Mouse (Mus musculus) olfactory bulb, adult 2 months (tissue): ENCODE results near the gene Samd10. TPM values are rescaled to one million over a fixed set of nuclear protein-coding genes. Genes with fewer than 3 reads are reported as not detected.

Experiments
- H3K27ac ChIP-seq: fragments of 200-500 bp; 2 replicates; pipeline ENCODE4 v1.5.1; 2012; ENCODE audit warnings: low read depth, low read length; ENCODE audit not compliant: insufficient read depth
- H3K4me1 ChIP-seq: fragments of 200-500 bp; 2 replicates; pipeline ENCODE4 v1.6.1; 2012; ENCODE audit warnings: low read length; ENCODE audit not compliant: control insufficient read depth, insufficient read depth
- H3K4me3 ChIP-seq: fragments of 200-500 bp; 2 replicates; pipeline ENCODE4 v1.5.1; 2012; ENCODE audit warnings: mild to moderate bottlenecking, low read depth, low read length, moderate library complexity; ENCODE audit not compliant: insufficient read depth
- CTCF ChIP-seq: fragments of 200-500 bp; IDR thresholded peaks from 2 replicates; pipeline ENCODE4 v1.5.1; 2012; ENCODE audit warnings: low read depth, mild to moderate bottlenecking, low read length, moderate library complexity; ENCODE audit not compliant: insufficient read depth
- POLR2A ChIP-seq: fragments of 200-500 bp; IDR thresholded peaks from 2 replicates; pipeline ENCODE4 v1.6.1; 2012; ENCODE audit warnings: mild to moderate bottlenecking, low read depth, low read length, moderate library complexity; ENCODE audit not compliant: insufficient read depth
- WGBS: fragments of 180-500 bp; shearing (Covaris S2); methylation state at CpG from one replicate; pipeline ENCODE4 v1.1.7; 2018; 5-methylcytosine and 5-hydroxymethylcytosine counted together
- polyA plus RNA-seq: library from polyadenylated mRNA; stranded (reverse); fragments of >200 nt; gene quantifications from 2 replicates; pipeline ENCODE4 v1.2.4, GENCODE M21; 2012; ENCODE audit warnings: low replicate concordance; ENCODE audit not compliant: missing spikeins, insufficient read depth, insufficient read length

Gene Samd10
- not detected in 2 replicates for polyA plus RNA-seq

DNA sequence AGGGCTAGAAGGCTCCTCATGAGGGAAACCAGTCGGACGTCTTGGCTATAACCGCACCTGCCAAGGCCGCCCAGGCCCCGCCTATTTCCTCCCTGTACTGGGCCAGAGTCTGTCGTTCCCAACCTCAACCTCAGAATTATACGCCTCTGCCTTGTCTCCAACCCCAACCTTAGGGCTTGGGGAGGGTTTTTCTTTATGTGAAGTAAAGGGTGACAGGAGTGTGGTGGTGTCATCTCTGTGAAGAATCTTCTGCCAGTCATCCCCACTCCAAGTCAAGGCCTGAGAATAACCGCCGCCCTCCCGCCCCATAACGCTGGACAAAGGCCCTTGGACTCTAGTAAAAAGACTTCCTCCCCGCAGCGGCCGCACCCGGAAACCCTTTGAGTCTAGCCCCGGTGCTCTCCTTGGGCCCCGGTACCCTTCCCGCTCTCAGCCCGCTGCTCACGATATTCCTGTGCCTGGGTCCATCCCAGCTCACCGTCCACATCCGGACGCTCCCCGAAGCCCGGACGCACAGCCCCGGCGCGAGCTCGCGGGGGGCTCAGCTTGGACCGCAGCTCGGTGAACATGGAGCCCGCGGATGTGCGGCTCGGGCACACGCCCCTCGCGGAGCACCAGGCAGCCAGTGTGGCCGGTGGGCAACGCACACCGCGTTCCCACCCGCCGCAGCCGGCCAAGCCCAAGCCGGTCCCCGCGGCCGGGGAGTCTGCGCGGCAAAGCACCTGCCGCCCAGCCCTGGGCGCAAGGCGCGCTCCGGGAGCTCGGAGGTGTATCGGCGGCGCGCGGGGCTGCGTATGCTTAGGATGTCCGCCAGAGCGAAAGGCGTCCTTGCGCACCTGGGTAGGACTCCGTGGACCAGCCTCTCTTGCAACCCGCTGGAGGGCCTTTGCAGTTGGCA, at the start of gene Samd10:
Gene Samd10 (minus strand): TSS at position 759 of the 898 bp plus-strand sequence.
- 2% methylated on average over 71 of the region's 71 CpGs for WGBS
- H3K4me3 ChIP-seq: peak within 1 kb of the TSS; percentile 85
- H3K4me1 ChIP-seq: peaks cover 24% of the 10 kb centered on the region
- TF ChIP-seq CTCF: peak; percentile 26; the same call in 1 of the 2 replicates
- peak; percentile 46; the same call in 1 of the 2 replicates for TF ChIP-seq POLR2A
- peak within 1 kb of the TSS; percentile 72 for H3K27ac ChIP-seq

DNA sequence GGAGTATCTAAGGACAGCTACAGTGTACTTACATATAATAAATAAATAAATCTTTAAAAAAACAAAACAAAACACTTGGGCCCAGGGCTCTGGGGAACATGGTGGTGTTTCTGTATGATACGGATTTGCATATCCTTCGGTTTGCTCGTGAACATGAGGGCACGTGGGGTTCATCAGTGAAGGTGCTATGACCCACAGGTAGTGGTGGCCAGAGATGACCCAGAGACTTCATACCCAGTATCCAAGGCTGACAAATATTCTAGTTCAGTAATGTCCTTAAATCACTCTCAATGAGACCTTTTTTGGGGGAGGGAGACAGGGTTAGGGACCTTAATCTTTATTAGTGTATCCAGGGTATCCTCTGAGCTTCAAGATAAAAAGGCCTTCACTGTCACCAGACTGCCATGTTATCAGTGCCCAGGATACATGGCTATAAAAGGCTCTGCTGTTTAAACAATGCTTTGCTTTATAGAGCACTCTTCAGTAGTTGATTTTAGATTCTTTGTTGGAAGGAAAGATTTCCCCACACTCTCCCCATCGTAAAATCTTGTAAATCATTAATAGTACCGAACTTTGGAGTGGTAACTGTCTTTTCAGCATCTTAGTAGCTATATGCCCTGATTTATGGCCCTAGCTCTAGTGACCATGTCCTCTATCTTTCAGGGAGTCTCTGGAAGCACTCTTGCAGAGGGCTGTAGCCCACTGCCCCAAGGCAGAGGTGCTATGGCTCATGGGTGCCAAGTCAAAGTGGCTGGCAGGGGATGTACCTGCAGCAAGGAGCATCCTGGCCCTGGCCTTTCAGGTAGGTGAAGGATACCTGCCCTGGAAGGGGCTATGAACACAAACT, 47.8 kb upstream of the Samd10 start:
- Histone ChIP-seq H3K4me1 (no peaks in the 10 kb centered on the region), H3K4me3 (no peak overlapping the region), H3K27ac (no peak overlapping the region)
- TF ChIP-seq CTCF (no peak), POLR2A (no peak)
- 96% methylated on average over 6 of the region's 6 CpGs for WGBS

DNA sequence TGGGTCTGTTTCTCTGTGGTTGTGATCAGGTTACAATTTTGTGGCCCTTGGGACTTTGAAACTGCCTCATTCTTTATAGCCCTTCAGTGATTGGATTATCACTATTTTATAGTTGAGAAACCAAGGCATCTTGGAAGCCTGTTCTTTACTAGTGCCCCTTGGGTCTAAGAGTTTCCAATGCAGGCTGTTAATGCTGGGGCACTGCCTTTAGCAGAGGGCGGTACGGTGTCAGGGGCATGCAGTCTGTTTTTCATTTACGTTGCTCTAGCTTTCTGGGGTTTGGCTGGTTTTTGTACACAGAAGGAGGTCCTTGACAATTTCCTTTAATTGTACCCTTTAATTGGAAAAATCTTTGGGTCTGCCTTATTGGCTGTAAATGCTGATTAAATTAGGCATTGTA, 46.7 kb upstream of the Samd10 start:
- Histone ChIP-seq H3K27ac (no peak overlapping the region), H3K4me3 (no peak overlapping the region), H3K4me1 (no peaks in the 10 kb centered on the region)
- 35% methylated on average over 3 of the region's 3 CpGs for WGBS
- no peak for TF ChIP-seq CTCF

DNA sequence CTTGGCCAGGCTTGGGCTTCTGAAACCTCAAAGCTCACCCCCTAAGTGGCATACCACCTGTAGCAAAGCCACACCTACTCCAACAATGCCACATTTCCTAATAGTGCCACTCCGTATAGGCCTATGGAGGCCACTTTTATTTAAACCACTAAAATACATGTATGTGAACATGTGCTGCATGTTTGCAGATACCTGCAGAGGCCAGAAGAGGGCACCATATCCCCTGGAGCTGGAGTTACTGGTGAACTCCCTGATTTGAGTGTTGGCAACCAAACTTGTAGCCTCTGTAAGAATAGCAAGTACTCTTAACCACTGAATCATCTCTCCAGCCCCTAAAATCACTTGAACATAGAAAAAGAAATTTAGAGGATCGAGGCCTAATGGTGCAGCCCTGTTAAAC, 45.3 kb upstream of the Samd10 start:
- no peak overlapping the region for H3K27ac ChIP-seq
- TF ChIP-seq POLR2A (no peak), CTCF (no peak)
- no peak overlapping the region for H3K4me3 ChIP-seq
- WGBS: 92% methylated on average over 2 of the region's 2 CpGs
- no peaks in the 10 kb centered on the region for H3K4me1 ChIP-seq

DNA sequence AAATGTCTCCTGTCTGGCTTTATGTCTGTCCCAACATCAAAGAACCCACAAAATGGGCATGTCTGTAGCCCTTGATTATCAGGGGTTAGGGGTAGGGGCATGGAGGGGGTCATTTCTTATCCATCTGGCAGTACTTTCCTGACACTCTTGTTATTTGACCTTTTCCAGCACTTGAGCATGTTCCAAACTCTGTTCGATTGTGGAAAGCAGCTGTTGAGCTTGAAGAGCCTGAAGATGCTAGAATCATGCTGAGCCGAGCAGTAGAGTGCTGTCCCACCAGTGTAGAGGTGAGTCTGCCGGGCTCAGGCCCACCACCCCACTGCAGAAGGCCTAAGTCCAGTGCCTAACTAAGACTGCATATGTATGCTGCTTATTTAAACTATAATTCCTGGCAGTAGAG, 36.9 kb upstream of the Samd10 start:
- H3K4me1 ChIP-seq: no peaks in the 10 kb centered on the region
- TF ChIP-seq POLR2A (no peak), CTCF (no peak)
- 85% methylated on average over 3 of the region's 3 CpGs for whole genome bisulfite sequencing
- no peak overlapping the region for H3K4me3 ChIP-seq
- H3K27ac ChIP-seq: no peak overlapping the region

DNA sequence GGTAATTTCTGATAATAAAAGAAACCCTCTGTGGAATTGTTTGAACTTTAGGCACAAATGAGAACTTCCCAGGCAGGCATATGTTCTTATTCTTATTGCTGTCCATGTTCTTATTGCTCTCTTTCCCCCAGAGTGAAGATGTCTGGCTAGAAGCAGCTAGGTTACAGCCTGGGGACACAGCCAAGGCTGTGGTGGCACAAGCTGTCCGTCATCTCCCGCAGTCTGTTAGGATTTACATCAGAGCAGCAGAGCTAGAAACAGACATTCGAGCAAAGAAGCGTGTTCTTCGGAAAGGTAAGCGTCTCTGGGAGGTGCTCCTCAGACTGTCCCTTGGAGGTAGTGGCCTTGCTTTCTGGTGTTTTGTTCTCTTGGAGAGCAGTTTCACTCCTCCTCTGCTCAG, 33.6 kb upstream of the Samd10 start:
- Histone ChIP-seq H3K27ac (no peak overlapping the region), H3K4me3 (no peak overlapping the region), H3K4me1 (no peaks in the 10 kb centered on the region)
- no peak for TF ChIP-seq CTCF
- no peak for TF ChIP-seq POLR2A
- 93% methylated on average over 6 of the region's 6 CpGs for WGBS

DNA sequence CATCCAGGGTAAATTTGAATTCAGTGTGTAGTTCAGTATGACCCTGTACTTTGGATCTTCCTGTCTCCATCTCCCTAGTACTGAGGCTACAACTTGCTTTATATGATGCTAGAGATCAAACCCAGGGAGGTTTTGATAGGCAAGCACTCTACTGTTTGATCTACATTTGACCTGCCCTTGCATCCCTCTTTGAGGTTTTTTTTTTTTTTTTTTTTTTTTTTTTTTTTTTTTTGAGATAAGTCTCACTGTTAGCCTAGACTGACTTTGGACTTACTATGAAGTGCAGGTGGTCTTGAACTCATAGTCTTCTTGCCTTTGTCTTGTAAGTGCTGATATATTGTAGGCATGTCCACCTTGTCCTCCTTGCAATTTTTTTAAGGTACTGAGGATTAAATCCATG, 29.5 kb upstream of the Samd10 start:
- Histone ChIP-seq H3K4me1 (no peaks in the 10 kb centered on the region), H3K4me3 (no peak overlapping the region), H3K27ac (no peak overlapping the region)
- no peak for TF ChIP-seq POLR2A
- no peak for TF ChIP-seq CTCF

DNA sequence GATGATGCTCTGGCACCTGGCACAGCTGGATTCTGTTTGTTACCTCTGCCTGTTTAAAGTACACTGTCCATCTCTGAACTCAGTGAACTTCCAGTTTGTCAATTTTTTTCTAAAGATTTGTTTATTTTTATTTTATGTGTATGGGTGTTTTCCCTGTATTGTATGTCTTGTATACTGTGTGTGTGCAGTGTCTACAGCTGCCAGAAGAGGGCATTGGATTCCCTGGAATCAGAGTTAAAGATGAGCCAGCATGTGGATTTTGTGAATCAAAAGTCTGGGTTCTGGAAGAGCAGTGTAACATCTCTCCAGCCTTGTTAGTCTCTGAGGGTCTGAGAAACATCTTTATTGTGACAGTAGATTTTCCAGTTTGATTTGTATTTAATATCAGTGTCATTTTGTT, 24.4 kb upstream of the Samd10 start:
- H3K4me3 ChIP-seq: no peak overlapping the region
- TF ChIP-seq CTCF: no peak
- TF ChIP-seq POLR2A: no peak
- no peak overlapping the region for H3K27ac ChIP-seq
- H3K4me1 ChIP-seq: no peaks in the 10 kb centered on the region
